Mouse (Mus musculus) heart, embryonic 15.5 days (tissue): ENCODE results near the gene Rnf19b. TPM values are rescaled to one million over a fixed set of nuclear protein-coding genes. Genes with fewer than 3 reads are reported as not detected.

Source experiments
- ATAC-seq: fragments of 200-750 bp; cut with Nextera tagmentation; replicated peaks from 2 replicates; pipeline ENCODE4 v1.8.0; 2017; ENCODE audit warnings: low read depth, moderate TSS enrichment; ENCODE audit not compliant: insufficient number of reproducible peaks, insufficient read depth, low FRiP score
- H3K27ac ChIP-seq: fragments of 300-500 bp; sonication (generic); 2 replicates; pipeline ENCODE4 v1.5.1; 2015; ENCODE audit warnings: mild to moderate bottlenecking, inconsistent platforms
- H3K27me3 ChIP-seq: fragments of 300-500 bp; sonication (generic); 2 replicates; pipeline ENCODE4 v1.6.1; 2015; ENCODE audit warnings: inconsistent platforms
- H3K36me3 ChIP-seq: fragments of 300-500 bp; sonication (generic); 2 replicates; pipeline ENCODE4 v1.6.1; 2015; ENCODE audit warnings: mild to moderate bottlenecking, inconsistent platforms
- H3K4me1 ChIP-seq: fragments of 300-500 bp; sonication (generic); replicated peaks from 2 replicates; pipeline ENCODE4 v1.6.1; 2015; ENCODE audit warnings: inconsistent platforms
- H3K4me2 ChIP-seq: fragments of 300-500 bp; sonication (generic); 2 replicates; pipeline ENCODE4 v1.6.1; 2015; ENCODE audit warnings: inconsistent platforms, mild to moderate bottlenecking, moderate library complexity
- H3K4me3 ChIP-seq: fragments of 300-500 bp; sonication (generic); 2 replicates; pipeline ENCODE4 v1.5.1; 2015; ENCODE audit warnings: mild to moderate bottlenecking, inconsistent platforms
- H3K9ac ChIP-seq: fragments of 300-500 bp; sonication (generic); 2 replicates; pipeline ENCODE4 v1.6.1; 2015; ENCODE audit warnings: mild to moderate bottlenecking, inconsistent platforms
- H3K9me3 ChIP-seq: fragments of 300-500 bp; sonication (generic); replicated peaks from 2 replicates; pipeline ENCODE4 v1.6.1; 2016; ENCODE audit warnings: inconsistent platforms
- WGBS: fragments of 180-500 bp; shearing (Covaris S2); methylation state at CpG from one replicate; pipeline ENCODE4 v1.1.7; 2015; ENCODE audit warnings: mixed read lengths; 5-methylcytosine and 5-hydroxymethylcytosine counted together
- polyA plus RNA-seq: library from polyadenylated mRNA; unstranded; fragments of >200 nt; fragmentation: Nextera tagmentation; extraction: Ambion mirVana; gene quantifications from 2 replicates; pipeline ENCODE4 v1.2.1, GENCODE M21; 2015

Gene Rnf19b
- polyA plus RNA-seq, 1 experiment from 2014 or later = 5.4 TPM

DNA sequence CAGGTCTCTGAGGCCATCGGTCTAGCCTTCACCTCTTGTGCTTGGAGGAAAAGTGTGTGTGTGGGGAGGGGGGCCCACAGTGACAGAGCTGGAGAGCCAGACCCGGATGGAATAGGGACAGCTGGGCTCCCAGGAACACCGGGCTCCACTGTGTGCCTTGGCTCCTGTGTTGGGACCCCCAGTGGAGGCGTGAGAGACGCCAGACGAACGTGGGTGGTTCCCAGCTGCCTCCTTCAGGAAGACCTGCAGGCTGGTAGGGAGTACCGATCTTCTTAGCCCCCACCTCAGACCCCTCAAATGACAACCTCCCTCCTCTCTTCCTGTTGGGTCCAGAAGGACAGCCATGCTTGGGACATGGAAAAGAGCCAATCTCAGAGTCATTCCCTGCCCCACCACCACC, 64.6 kb downstream of the Rnf19b start:
- Histone ChIP-seq H3K27ac (no peak overlapping the region), H3K27me3 (peaks cover 83% of the 10 kb centered on the region), H3K4me3 (no peak overlapping the region), H3K9ac (no peak overlapping the region), H3K4me1 (peaks cover 32% of the 10 kb centered on the region), H3K9me3 (no peaks in the 10 kb centered on the region), H3K4me2 (no peak overlapping the region), H3K36me3 (no peaks in the 10 kb centered on the region)
- ATAC-seq = no peak
- 18% methylated on average over 8 of the region's 8 CpGs for WGBS

DNA sequence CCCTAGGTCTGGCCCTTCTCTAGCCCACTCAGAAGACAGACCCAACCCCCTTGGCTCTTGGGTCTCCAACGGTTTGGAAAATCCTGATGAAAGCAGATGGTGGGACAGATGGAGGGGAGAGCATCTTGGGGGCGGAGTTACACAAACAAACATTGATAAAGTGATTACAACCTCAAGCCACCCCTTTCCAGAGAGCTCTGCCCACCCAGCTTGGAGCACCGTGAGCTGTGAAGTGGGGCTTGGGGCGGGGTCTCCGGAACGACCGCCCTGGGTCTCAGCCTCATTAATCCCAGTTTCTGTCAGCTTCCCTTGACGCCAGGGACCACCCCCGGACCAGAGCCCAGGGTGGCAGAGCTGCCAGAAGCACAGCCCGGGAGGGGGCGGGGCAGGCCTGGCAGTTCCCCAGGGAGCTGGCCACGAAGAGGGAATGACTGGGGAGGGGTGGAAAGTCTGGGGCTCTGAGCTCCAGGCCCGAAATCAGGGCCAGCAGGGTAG, 66.6 kb downstream of the Rnf19b start:
- 3% methylated on average over 13 of the region's 13 CpGs for WGBS
- H3K27me3 ChIP-seq = peaks cover 68% of the 10 kb centered on the region
- no peak overlapping the region for H3K9ac ChIP-seq
- ATAC-seq = no peak
- H3K4me2 ChIP-seq = peak overlapping the region; percentile 49
- no peaks in the 10 kb centered on the region for H3K9me3 ChIP-seq
- no peaks in the 10 kb centered on the region for H3K36me3 ChIP-seq
- H3K27ac ChIP-seq = no peak overlapping the region
- no peak overlapping the region for H3K4me3 ChIP-seq
- peaks cover 36% of the 10 kb centered on the region for H3K4me1 ChIP-seq

DNA sequence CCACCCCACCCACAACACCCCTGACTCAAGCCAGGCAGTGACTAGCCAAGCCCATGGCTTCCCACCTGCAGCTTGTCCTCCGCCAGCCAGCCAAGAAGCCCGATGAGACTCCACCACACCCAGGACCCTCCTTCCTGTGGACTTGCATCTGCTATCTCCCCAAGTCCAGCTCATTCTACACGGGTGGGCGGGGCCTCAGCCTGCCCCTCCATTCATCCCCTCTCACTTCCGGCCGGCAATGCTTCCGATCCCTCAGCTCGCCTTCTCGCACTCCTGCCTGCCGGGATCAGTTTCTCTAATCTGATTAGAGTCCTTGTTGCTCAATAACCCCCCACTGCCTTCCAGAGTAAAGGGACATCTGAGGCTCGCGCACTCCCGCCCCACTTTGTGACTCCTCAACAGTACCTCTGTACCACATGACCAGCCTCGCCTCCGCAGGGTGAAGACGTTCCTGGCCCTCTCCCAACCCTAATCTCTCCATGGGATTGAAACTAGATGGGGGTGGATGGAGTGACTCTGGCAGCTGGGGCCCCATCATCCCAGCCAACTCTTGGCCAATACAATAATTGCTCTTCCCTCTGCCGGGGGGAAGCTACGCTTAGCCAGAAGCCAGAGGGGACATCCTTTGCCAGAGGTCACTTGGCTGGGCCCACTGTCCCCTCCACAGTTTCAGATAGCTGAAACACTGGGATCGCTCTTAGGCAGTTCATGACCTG, 67.8 kb downstream of the Rnf19b start:
- Histone ChIP-seq H3K4me1 (peaks cover 42% of the 10 kb centered on the region), H3K4me3 (peak overlapping the region; percentile 23), H3K27me3 (peaks cover 64% of the 10 kb centered on the region), H3K27ac (no peak overlapping the region), H3K9ac (no peak overlapping the region), H3K9me3 (no peaks in the 10 kb centered on the region), H3K36me3 (no peaks in the 10 kb centered on the region), H3K4me2 (peak overlapping the region; percentile 49)
- 10% methylated on average over 19 of the region's 19 CpGs for WGBS
- ATAC-seq = no peak

DNA sequence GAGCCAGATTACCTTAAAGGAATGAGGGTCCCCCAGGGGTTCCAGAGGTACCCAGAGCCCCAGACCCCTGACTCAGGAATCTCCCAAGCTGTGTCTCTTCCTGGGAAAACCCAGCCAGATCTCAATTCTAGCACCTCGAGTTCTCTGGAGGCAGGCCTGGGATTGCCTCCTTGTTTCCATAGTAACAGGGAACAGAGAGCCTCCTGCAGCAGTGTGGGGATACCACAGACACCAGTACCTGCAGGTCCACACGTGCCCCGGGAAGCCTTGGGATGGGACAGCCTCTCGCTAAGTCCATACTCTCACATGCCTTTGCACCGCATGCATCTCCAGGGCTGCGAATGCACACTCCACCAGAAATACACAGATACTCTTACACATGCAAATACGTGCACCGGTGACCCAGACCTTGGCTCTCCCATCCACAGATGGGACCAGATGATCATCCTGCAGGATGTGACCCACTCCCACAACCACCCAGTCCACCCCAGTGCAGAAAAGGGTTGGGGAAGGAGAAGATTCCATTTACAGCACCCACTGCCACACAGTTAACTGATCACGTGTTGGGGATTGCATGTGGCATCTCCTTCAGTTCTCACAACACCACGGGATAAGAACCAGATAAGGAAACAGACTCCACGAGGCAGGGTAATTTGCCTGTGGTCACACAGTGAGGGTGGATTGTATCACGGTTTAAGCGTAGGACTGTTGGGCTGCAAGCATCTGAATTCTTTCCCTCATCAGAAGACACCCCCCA, 70.7 kb downstream of the Rnf19b start:
- no peak overlapping the region for H3K27ac ChIP-seq
- no peaks in the 10 kb centered on the region for H3K9me3 ChIP-seq
- peaks cover 41% of the 10 kb centered on the region for H3K27me3 ChIP-seq
- WGBS = 44% methylated on average over 13 of the region's 13 CpGs
- H3K4me3 ChIP-seq = no peak overlapping the region
- H3K4me1 ChIP-seq = peaks cover 35% of the 10 kb centered on the region
- H3K36me3 ChIP-seq = no peaks in the 10 kb centered on the region
- no peak overlapping the region for H3K9ac ChIP-seq
- no peak overlapping the region for H3K4me2 ChIP-seq
- no peak for ATAC-seq

DNA sequence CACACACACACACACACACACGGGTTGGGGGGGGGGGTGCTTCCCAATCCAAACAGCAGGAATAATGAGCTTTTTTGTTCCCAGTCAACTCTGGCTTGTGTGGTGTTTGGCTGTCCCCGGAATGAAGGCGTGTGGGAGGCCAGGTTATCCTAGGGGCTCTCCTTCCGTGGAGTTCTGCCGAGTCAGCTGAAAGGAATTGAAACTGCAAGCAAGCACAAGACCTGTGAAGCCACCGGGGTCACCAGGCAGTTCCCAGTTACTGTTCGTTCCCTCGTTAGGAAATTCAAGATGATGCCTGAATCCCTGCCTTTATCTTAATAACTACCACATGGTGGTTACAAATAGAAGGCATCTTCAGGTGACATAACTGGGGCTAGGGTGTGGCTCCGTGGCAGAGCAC, 71.3 kb downstream of the Rnf19b start:
- Histone ChIP-seq H3K27ac (no peak overlapping the region), H3K9me3 (no peaks in the 10 kb centered on the region), H3K36me3 (no peaks in the 10 kb centered on the region), H3K27me3 (peaks cover 35% of the 10 kb centered on the region), H3K4me1 (peaks cover 35% of the 10 kb centered on the region), H3K4me3 (no peak overlapping the region), H3K4me2 (no peak overlapping the region), H3K9ac (no peak overlapping the region)
- ATAC-seq = no peak
- WGBS = 40% methylated on average over 9 of the region's 9 CpGs

DNA sequence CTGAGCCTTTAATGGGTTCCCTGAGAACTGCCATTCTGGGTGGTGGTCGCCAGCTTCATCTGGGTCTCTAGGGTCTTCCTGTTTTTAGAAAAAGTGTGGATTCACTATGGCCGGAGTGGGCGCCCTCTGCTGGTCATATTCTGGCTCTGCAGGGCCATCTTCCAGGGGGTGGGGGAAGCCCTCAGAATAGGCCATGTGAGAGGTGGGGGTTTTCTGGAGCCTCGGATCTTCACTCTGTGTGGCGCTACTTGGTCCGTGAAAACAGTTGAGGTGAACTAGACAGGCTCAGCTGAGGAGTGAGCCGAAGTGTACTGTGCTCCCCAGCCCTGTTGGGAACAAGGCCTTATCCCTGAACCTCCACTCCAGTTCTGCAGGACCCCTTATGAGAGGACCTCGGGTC, 72.1 kb downstream of the Rnf19b start:
- H3K4me3 ChIP-seq = peak overlapping the region; percentile 19; the same call in 1 of the 2 replicates

DNA sequence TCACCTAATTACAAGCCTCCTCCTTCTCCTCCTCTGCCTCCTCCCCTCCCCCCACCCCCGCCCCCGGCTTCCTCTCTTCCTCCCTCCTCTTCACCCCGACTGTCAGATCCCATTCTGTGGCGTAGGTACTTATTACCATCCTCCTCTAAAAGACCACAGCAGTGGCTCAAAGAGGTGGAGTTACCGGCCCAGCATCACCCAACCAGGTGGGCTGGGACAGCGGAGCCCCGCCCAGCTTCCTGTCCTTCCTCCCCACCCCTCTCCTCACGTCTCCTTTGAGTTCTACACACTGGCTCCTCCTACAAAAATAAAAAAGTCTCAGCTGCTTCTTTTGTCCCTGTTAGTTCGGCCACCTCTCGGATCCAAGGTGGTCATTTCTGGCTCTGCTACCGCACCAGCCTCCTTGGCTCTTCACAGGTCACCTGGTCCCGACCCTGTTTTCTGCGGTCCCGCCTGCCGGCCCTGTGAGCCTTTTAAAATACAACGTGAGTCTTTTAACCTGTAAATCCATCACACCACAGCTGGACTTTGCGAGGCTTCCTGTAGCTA, 72.8 kb downstream of the Rnf19b start:
- H3K4me2 ChIP-seq = peak overlapping the region; percentile 50
- peak overlapping the region; percentile 19 for H3K4me3 ChIP-seq
- H3K9me3 ChIP-seq = no peaks in the 10 kb centered on the region
- no peaks in the 10 kb centered on the region for H3K36me3 ChIP-seq
- H3K27ac ChIP-seq = no peak overlapping the region
- 4% methylated on average over 17 of the region's 17 CpGs for WGBS
- H3K27me3 ChIP-seq = peaks cover 30% of the 10 kb centered on the region
- 0 out of 2 replicates have a peak, but pooled peaks have one; percentile 14 for ATAC-seq
- H3K9ac ChIP-seq = no peak overlapping the region
- H3K4me1 ChIP-seq = peaks cover 30% of the 10 kb centered on the region

More for the DNA sequence above, 72.1 kb downstream of the Rnf19b start:
- no peaks in the 10 kb centered on the region for H3K9me3 ChIP-seq
- H3K36me3 ChIP-seq = no peaks in the 10 kb centered on the region
- peaks cover 35% of the 10 kb centered on the region for H3K4me1 ChIP-seq
- WGBS = 2% methylated on average over 8 of the region's 8 CpGs
- H3K27ac ChIP-seq = no peak overlapping the region
- H3K4me2 ChIP-seq = peak overlapping the region; percentile 50
- no peak overlapping the region for H3K9ac ChIP-seq
- peaks cover 30% of the 10 kb centered on the region for H3K27me3 ChIP-seq
- ATAC-seq = 0 out of 2 replicates have a peak, but pooled peaks have one; percentile 20

DNA sequence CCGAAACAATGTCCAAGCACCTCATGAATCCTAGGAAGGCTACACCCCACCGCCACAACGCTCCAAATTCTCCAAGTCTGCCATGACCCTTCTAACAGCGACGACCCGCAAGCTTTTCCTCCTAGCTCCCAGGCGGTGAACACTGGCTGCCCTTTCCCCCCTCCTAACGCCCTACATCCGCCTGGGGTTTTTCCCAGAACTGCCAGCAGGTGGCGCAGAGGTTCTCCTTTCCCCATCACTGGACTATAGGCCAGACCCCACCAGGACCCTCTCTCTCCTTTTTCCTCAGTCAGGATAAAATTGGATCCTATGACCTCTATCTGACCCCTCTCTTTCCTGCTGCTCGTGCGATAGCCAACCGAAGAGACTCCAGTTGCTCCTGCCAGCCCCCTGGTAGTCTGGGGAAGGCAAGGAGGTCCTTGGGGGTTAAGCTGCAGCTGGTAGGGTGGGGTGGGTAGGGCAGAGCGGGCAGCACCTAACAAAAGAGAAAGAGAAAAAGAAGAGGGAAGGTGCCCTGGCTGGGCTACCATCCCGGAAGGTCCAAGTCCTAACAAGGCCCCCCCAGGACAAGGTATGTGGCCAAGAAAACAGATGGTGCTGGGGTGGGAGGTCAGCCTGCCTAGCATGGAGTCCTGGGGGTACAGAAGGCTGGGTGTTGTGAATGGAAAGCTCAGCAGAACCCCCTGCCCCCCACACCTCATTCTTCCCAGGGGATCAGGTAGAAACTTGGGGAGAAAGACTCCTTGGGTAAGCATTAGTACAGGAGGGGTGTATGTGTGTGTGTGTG, 76.9 kb downstream of the Rnf19b start:
- H3K9ac ChIP-seq = peak overlapping the region; percentile 9; the same call in 1 of the 2 replicates
- peak overlapping the region; percentile 15; the same call in 1 of the 2 replicates for H3K4me3 ChIP-seq
- WGBS = 10% methylated on average over 15 of the region's 15 CpGs
- H3K27ac ChIP-seq = no peak overlapping the region
- peaks cover 44% of the 10 kb centered on the region for H3K4me1 ChIP-seq
- no peaks in the 10 kb centered on the region for H3K36me3 ChIP-seq
- no peaks in the 10 kb centered on the region for H3K9me3 ChIP-seq
- peak overlapping the region; percentile 51 for H3K4me2 ChIP-seq
- H3K27me3 ChIP-seq = peaks cover 44% of the 10 kb centered on the region
- ATAC-seq = no peak

Other genes with a start within 250 kb of the Rnf19b start
- gene Trim62, start 174.7 kb upstream of the Rnf19b start, polyA plus RNA-seq = 2.3 and 2.9 TPM in 2 replicates
- 6.8 and 10.4 TPM in 2 replicates for gene Azin2, start 95.8 kb upstream of the Rnf19b start, polyA plus RNA-seq
- gene Ak2, start 66.3 kb upstream of the Rnf19b start, polyA plus RNA-seq = 149 and 155 TPM in 2 replicates
- gene Tmem54, start 47.3 kb downstream of the Rnf19b start, polyA plus RNA-seq = 0.35 and 1.6 TPM in 2 replicates
- gene Hpca, start 63.8 kb downstream of the Rnf19b start, polyA plus RNA-seq = 0.68 and 1.2 TPM in 2 replicates
- gene Fndc5, start 78.7 kb downstream of the Rnf19b start, polyA plus RNA-seq = 12.2 and 12.3 TPM in 2 replicates
- 10.8 and 13.2 TPM in 2 replicates for gene S100pbp, start 131.5 kb downstream of the Rnf19b start, polyA plus RNA-seq
- gene Yars, start 131.5 kb downstream of the Rnf19b start, polyA plus RNA-seq = 40.8 and 48.8 TPM in 2 replicates
- 1.4 and 3.1 TPM in 2 replicates for gene C77080, start 203.1 kb downstream of the Rnf19b start, polyA plus RNA-seq
- gene Sync, start 229.3 kb downstream of the Rnf19b start, polyA plus RNA-seq = 2.1 and 2.3 TPM in 2 replicates